Mouse (Mus musculus) R1 (cell line): ENCODE measurements at regions not wholly inside any gene's neighbourhood (a gene's known extent, or its start where the extent isn't known, plus 50 kb on each side); places are given as distances from the start of the nearest gene placed in this dataset.
A peak's percentile ranks its signal among the peaks of the same experiment; 100 is the strongest.

Experiments
- DNase-seq: peaks from one replicate; pipeline ENCODE4 v3.0.0-alpha.2; 2018; ENCODE audit warnings: low read depth, low spot score

DNA sequence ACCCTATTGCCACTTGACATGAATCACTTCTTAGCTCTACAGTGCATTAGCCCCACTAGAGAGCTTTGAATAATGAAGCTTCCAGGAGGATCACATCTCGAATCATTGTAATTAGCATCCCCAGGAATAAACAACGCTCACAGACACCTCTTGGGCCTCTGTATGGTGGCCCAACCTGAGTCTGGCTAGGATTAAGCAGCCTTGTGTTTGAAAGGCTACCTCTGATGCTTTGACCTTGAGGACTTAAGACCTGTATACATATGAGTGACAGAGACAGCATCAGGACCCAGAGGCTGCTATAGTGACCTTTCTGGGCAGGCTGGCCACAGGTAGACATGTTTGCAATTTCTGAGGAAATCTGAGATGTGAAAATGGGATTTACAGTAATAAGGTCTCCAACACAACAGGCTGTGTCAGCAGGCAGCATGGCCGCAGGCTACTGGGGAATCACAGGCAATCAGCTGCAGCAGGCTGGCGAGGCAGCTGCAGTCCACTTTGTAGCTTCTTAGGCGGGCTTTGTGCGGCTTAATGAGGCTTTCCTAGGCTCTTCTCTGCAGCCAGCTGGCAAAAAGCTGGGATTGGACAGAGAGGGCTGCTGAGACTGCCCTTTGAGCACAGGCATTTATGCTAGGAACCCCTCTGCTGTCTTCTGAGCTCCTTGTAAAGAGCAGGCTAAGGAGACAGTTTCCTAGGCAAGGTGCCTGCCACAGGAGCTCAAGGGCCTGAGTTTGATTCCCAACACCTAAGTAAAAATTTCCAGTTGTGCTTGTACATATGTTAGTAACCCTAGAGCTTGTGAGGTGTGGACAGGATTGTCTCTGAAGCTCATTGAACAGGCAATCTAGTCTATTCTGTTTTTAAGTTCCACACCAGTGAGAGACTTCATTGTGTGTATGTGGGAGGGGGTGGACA lies 768.1 kb upstream of the Auts2 start:
- no peak for DNase-seq

DNA sequence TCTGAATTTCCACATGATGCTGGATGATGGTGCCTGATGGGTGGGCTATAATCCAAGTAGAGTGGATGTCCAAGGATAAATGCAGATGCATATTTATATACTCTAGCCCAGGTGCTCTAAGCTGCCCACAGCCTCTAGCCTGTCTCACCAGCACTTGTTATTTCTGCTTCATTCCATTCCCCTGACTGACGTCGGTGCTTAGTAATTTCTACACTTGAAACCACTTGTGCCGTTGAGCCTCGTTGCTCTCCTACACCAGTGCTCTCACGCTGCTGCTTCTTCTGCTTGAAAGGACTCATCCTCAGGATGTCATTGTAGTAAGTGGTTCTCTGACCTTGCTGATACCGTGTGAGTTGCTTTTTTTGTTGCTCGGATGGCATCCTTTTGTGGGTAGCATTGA lies 724.7 kb upstream of the Auts2 start:
- DNase-seq: no peak

DNA sequence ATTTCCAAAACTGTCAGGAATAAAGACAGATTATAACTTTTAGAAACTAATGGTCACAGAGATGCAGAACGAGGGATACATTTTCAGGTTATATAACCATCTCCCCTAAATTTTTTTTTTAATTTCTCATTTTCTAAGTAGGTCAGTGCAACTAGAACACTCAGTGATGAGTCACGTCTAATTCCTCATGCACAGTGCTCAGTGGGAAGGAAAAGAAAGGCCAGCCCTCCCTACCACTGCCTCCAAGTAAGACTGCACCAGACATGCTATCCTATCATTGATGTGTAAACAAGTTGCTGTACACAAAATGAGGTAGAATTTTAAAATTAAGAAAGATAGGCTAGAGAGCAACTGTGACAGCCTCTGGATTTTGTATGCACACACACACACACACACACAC lies 724.2 kb upstream of the Auts2 start:
- DNase-seq: no peak

DNA sequence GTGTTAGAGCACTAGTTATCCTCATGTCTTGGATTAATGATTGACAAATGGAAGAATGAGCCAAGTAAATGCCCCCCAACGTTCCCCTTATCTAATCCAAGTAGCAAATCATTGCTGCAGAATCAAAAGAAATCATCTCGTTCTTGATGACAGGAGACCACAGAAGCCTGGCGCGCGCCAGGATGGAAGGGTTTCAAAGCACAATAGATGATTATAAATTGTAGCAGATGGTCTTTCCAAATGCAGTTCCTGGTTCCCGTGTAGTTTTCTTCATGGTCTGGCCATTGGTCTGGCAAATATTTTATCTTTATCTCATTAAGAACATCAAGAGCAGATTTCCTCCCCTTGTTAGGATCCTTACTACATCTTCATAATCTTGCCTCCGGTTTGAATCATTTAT lies 721.8 kb upstream of the Auts2 start:
- DNase-seq: no peak

DNA sequence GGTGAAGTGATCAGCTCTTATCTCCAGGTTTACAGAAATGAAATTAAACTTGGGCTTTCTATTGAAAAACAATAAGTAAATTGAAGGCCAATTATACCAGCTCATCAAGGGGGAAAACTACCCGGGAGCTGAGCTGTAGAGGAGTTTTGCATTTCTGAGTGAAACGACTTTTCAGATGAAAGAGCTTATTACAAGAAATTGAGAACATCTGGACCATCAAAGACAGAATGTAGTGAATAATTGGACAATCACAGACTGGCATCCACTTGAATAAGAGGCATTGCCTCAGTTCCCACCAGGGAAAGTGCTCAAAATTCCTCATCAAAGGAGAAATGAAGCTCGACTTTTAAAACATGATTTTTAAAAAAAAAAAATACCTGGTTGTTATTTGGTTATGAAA lies 675.7 kb upstream of the Auts2 start:
- no peak for DNase-seq

DNA sequence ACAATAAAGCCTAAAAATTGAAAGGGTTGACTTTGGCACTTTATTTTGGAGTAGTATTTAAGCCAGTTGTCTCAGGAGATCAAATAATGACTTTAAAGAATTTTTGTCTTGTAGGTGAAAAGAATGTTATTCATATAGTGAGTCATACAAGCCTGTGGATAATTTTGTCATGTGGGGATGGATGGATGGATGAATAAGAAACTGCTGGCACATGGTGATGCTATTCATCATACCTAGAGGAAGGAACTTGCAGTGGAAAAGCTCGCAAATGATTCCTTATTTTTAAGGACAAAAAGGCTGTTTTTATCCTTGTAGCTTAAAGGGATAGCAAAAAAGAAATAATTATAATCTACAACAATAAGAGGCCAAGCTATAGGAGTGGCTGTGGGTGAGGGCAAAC lies 655.4 kb upstream of the Auts2 start:
- no peak for DNase-seq

DNA sequence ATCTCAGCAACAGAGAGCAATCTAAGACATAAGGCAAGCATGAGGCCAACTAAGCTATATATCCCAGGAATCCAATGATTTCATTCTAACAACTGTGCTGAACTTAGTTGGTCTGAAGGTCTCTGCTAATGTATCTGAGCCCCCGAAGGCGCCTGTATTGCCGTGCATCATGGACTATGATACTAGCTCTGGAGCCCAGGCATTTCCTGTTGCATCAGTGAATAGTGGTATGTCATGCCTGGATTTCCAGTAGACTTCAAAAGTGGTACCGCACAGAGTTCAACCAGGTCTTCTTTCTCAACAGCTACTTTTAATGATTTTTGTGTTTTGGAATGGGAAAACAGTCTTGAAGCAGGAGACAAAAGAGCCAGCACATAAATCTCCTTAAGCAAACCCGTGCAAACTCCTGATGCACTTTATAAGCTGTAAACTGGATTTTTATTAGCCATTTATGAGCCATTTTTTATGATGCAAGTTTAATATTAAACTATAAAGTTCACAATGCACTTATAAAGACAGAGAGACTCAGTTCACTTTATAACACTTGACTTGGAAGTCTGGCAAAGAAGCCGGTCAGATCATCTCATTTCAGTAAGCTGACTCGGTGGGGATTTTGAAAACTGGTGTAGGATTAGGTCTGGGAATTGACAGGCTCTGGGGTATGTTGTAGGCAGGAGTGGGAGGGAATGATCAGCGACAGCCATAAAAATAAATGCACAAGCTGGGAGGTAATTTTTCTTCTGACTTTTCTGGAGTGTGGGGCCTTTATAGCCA lies 646.8 kb upstream of the Auts2 start:
- DNase-seq: no peak

DNA sequence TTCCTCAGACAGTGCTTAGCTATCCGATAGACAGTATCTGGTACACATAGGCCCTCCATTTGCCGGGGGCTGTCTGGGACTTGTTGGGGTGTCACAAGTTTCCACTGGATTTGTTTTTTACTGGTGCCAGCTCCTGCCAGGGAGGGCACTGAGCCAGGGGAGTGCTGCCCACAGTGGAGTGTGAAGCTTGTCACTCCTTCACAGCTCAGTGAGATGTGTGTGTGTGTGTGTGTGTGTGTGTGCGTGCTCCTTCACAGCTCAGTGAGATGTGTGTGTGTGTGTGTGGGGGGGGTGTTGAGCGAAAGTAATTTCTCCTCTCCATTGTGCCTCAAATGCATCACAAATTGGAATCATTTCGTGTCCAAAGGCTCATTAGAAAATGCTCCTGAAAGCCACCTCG lies 632.5 kb upstream of the Auts2 start:
- DNase-seq: no peak

DNA sequence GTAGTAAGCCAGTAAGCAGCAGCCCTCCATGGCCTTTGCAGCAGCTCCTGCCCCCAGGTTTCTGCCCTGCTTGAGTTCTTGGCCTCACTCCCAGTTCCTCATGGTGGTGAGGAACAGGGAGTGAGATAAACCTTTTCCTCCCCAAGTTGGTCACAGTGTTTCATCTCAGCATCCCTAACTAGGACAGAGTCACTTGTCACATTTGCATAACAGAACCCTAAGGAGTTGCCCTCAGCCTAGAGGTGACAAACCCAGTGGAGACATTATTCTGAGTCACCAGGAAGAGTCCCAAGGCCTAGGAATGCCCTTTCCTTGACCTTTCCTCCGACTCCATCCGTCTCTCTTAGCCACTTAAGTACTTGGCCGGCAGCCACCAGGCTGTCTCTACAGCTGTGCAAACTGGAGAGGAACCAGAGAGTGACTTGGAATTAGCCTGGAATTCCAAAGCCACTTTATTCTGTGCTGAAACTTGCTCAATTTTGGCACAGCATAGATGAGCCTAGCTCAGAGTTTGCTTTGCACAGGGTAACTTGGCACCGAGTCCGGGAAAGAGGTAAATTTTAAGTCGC lies 630.1 kb upstream of the Auts2 start:
- peak; percentile 69 for DNase-seq

DNA sequence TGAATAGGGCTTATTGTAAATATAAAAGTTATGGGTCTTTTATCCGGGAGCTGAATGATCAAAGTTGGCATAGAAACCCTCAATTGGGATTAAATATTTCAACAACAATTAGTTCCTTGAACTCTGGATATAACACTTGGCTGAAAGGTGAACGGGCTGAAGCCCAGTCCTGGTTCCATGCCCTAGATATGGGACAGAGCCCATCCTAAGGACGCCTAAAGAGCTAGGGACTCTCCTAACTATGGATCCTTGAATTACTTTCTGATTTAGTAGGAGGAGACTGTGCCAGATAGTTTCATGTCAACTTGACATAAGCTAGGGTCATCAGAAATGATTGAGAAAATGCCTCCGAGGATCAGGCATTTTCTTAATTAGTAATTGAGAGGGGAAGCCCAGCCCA lies 629.5 kb upstream of the Auts2 start:
- DNase-seq: no peak

DNA sequence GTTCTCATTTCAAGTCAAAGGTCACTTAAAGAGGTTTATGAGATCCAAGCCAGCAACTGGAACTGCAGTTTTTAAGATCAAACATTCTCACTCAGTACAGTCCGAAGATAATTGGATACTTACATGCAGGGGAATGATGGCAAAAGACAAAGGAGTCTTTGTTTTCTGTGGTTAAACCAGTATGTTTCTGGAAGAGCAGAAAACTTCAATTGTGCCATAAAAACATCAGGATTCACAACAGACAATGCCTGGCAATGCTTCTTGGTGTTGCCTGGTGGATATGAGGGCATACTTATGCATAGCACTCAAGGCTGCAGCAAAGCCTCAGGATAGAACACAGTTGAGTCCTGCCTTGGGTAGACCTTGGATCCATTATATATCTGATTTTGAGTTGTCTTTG lies 628.1 kb upstream of the Auts2 start:
- no peak for DNase-seq

DNA sequence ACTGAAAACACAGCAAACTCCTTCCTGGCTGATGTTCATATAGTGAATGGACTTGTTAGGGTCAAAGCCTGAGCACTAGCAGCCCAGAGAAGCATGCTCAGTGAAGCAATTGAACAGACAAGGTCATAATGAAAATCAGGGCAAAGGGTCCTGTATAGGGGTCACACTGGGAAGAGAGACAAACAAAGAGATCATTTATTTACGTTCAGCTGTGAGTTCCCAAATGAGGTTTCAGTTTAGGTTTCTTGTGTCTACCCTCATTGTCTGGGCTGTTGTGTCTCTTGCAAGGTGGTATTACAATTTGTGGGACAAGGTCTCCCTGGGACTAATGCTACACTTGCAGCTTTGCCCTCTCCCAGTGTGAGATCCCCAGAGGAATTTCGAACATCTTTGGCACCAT lies 624.4 kb upstream of the Auts2 start:
- no peak for DNase-seq

DNA sequence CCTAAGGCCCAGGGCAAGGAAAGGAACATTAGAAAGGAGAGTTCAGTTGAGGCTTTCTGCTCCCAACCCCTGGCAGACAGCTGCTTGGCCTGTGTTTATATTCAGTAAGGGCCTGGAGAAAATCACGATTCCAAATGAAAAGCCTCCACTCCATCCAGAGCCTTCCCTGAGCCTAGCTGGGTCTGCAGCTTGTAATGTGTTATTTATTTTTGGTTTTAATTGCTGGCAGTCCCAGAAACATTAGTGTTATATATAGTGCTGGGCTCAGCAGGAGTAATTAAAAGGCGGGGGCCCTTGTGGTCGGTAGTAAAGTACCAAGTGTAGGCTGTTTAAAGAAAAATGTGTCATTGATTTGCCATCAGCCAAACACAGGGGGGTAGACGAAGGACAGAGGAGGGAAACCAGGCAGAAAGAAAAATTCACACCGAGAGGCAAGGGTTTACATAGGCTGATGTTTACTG lies 623.9 kb upstream of the Auts2 start:
- no peak for DNase-seq

DNA sequence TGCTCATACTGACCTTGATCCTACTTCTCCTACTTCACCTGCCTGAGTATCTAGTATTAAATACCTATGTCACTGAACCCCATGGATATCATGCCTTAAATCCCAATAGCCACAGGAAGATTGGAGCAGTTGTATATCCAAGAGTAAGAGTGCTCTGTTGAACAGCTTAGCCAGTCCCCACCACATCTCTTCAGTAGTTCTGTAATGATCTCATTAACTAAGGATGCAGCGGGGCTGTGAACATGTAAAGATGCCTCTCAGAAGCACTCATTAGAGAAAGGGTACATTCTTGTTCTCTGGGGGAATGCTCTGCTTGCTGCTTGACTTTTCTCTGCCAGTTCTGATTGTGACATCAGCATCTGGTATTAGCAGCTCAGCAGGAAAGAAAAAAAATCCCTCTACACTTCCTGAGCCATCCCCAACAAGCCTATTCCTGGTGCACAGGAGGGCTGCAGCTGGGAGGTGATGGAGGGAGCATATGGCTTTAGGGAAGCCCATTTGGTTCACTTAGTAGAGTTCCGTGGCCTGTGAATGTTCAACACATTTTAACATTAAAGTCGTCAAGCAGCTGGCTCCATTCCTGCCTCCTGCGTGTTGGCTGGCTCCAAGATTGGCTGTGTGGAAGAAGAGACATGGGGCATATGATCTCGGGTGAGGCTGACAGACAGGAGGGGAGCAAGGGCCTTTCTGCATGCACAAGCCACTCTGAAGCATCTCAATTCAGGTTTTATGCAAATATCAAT lies 613.1 kb upstream of the Auts2 start:
- no peak for DNase-seq

DNA sequence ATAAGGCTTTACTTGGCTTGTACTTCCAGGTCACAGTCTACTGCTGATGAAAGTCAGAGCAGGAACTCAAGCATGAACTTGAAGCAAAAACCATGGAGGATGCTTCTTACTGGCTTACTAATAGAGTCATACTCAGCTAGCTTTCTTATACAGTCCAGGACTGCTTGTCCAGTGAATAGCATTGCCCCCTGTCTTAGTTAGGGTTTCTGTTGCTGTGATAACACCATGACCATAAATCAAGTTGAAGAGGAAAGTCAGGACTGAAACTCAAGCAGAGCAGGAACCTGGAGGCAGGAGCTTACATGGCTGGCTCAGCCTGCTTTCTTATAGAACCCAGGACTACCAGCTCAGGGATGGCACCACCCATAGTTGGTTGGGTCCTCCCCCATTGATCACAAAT lies 602.9 kb upstream of the Auts2 start:
- DNase-seq: no peak

DNA sequence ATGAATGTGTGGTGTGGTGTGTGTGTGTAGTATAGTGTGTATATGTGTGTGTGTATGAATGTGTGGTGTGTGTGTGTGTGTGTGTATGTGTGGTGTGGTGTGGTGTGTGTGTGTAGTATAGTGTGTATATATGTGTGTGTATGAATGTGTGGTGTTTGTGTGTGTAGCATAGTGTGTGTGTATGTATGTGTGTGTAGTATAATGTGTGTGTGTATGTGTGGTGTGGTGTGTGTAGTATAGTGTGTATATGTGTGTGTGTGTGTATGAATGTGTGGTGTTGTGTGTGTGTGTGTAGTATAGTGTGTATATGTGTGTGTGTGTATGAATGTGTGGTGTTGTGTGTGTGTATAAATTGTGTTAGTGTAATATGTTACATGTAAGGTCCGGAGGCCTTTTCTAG lies 600.5 kb upstream of the Auts2 start:
- DNase-seq: no peak

DNA sequence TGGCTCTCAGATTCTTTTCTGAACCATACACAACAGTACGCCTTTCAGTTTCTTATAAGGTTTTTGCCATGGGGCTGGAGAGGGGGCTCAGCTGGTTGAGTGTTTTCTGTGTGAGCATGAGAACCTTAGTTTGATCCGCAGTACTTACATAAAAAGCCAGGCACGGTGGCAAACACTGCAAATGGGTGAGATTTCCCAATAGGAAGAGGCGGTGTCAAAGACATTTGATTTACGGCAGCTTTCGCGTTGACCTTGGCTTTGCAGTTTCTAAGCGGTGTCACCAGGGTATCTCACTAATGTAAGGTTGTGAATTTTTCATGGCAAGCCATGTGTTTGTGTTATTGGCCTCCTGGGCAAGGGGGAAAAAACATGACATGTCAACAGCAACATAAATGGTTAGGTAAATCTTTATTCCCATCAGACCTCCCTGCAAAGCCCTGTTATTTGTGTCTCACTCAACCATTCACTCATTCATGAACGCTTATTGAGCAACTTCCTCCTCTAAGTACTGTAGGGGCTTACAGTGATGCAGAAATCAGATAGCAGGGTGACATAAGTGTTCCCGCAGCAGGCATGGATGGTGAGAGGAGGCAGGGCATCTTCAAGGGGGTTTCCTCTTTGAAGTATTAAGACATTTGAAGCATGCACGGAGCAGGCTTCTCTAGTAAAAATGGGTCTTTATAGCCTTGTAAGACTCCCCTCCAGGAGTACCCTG lies 599.4 kb upstream of the Auts2 start:
- no peak for DNase-seq

DNA sequence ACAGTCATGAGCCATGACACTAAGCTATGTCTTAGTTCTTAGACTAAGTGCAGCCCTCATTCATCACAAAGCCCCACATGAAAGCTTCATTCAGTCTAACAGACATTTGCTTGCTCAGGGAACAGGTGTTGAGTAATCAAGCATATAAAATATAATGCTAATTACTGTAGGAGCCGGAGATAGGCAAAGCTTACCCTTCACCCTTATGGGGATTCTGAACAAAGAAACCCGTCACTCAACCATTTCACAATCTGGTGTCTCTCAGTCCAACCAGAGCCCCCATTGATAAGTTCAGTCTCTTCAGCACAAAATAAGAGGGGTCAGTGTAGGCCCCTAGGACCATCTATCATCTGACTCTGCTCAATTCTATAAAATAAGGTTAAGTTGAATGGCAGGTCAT lies 587.9 kb upstream of the Auts2 start:
- no peak for DNase-seq

DNA sequence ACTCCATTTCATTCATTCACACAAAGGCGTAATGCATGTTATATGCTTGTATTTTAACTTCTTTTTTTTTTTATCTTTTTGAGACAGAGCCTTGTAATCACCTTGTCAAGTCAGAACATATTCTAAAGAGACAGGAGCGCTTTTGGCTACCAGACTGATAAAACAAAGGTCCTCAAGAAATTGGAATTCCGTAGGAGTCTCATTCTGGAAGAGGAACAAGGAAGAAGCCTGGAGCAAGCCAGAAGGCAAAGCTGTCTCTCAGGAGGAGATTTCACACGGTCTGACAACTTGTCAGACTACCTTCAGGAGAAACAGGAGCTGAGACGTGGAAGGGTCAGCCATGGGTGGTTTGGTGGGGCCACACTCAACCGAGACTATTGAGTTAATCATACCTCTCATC lies 587.2 kb upstream of the Auts2 start:
- no peak for DNase-seq

DNA sequence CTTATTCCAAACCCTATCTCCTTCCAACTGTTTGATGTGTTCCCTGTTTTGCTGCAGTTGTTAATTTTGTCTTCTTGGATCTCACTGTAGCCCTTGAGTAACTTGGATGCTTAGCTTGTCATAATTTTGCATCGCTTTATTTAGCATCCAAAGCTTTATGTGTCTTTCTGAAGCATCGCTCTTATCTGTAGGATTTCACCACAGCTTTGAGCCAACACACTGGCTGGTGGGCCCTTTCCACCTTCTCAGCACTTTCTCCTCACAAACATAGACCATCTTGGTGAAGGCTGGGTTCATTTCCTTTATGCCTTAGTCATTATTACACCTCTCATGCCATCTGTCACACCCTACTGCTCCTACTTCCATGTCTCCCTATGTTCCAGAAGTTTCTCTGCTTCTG lies 581.1 kb upstream of the Auts2 start:
- no peak for DNase-seq

DNA sequence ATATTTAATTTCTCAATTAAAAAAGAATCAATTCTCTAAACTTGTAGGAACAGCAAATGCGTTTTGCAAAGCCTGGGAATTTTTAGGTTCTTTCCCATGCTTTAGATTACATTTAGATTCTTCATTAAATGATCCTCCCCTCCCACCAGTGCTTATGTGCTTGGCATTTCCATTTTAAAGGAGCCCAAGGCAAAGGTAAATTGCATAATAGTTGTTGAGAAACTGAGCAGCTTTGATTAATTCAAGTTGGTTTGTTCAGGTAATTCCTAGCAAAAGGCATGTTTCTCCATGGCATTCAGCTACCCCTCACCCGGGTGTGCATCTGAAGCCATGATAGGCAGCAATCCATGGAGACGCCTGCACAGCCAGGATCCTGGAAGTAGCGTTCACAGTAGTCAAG lies 570.8 kb upstream of the Auts2 start:
- DNase-seq: no peak
